8 mouse cellular contexts compared by ENCODE assay signal in the genomic region with DNA sequence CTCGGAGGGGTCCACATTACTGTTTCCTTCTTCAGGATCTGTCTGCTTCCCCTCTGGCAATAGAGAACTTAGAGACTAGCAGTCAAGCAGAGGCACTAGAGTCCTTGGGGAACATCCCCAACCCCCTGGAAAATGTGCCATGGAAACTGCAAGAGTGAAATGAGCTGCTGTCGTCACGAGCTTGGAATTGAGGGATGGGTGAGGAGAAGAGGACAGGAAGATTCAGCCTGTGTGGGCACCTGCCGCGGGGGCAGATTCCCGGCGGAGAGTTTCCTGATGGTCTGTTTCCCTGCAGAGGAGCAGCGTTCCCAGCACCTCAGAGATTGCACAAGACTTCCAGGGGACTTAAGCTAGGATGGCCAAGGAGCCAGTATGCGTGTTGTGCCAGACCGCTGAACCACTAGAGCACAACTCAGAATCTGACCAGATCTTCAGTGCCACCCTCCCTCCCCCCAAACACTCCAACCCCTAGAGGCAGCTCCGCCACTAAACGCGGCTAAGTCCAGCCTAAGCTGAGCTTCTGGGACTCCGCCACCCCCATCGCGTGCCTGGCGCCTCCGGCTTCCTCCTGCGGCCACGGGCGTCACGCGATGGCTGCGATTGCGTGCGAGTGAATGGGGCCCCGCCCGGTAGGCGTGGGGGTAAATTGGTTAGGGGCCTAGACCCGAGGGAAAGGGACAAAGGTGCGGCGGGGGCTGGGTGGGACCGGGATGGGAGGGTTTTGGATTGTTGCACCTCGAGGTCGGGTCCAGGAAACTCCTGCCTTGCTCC. TPM values are rescaled to one million over a fixed set of nuclear protein-coding genes. Genes with fewer than 3 reads are reported as not detected.
DNase-seq lines count a peak whose midpoint lies in the region; ATAC-seq lines count a peak whose summit lies in the region.

No protein-coding gene starts in this region.

- peak; percentile 25 for DNase-seq in layer of hippocampus, adult 11-12 months (ENCODE audit: low spot score)
- no peak for DNase-seq in layer of hippocampus, adult 9-10 months (ENCODE audit: low spot score)
- peak; percentile 74 for DNase-seq in forebrain, embryonic 11.5 days (ENCODE audit: low spot score)
- DNase-seq in heart, postnatal 10 days, result peak; percentile 62 to 72
- DNase-seq in kidney, postnatal 36 days, result peak; percentile 29 to 71
- peak; percentile 55 to 70 for DNase-seq in lung, adult 18-20 months
- DNase-seq in neural tube, embryonic 11.5 days (ENCODE audit: low spot score), result peak; percentile 61
- DNase-seq in testis, postnatal 10 days (ENCODE audit: low spot score), result peak; percentile 67

- no peaks in the 10 kb centered on the region for H3K4me1 ChIP-seq in forebrain, embryonic 11.5 days (replicated peaks; ENCODE audit: control insufficient read depth, insufficient read depth, low read length)
- 0 out of 2 replicates have a peak, but pooled peaks cover 3% of the 10 kb centered on the region for H3K4me1 ChIP-seq in neural tube, embryonic 11.5 days (ENCODE audit: control insufficient read depth, insufficient read depth, low read length)

- H3K9ac ChIP-seq in forebrain, embryonic 11.5 days (ENCODE audit: low read length), result peak overlapping the region; percentile 84
- H3K9ac ChIP-seq in neural tube, embryonic 11.5 days (ENCODE audit: low read length), result peak overlapping the region; percentile 79

- 4% methylated on average over 35 of the region's 35 CpGs for WGBS in forebrain, embryonic 11.5 days
- WGBS in neural tube, embryonic 11.5 days, result 5% methylated on average over 35 of the region's 35 CpGs

- H3K4me2 ChIP-seq in forebrain, embryonic 11.5 days (ENCODE audit: low read depth, low read length, severe bottlenecking), result peak overlapping the region; percentile 86
- peak overlapping the region; percentile 92 for H3K4me2 ChIP-seq in neural tube, embryonic 11.5 days (ENCODE audit: low read depth)

- ATAC-seq in forebrain, embryonic 11.5 days (replicated peaks; ENCODE audit: low FRiP score), result peak; percentile 85
- ATAC-seq in neural tube, embryonic 11.5 days (ENCODE audit: insufficient read depth, low FRiP score, low TSS enrichment), result peak; percentile 72

- H3K4me3 ChIP-seq in forebrain, embryonic 11.5 days (ENCODE audit: low read depth, low read length), result peak overlapping the region; percentile 44
- H3K4me3 ChIP-seq in neural tube, embryonic 11.5 days (ENCODE audit: low read depth, low read length), result peak overlapping the region; percentile 48

- H3K36me3 ChIP-seq in forebrain, embryonic 11.5 days (ENCODE audit: control insufficient read depth, insufficient read depth, low read length), result no peaks in the 10 kb centered on the region
- no peaks in the 10 kb centered on the region for H3K36me3 ChIP-seq in neural tube, embryonic 11.5 days (ENCODE audit: control insufficient read depth, insufficient read depth, low read length)

- intact Hi-C loops in heart, postnatal 10 days (cut with DNase I), result no loop called here

- no peaks in the 10 kb centered on the region for H3K9me3 ChIP-seq in forebrain, embryonic 11.5 days (ENCODE audit: control insufficient read depth, low read length)
- no peaks in the 10 kb centered on the region for H3K9me3 ChIP-seq in neural tube, embryonic 11.5 days (ENCODE audit: control insufficient read depth, low read length)

- H3K27me3 ChIP-seq in forebrain, embryonic 11.5 days (ENCODE audit: control insufficient read depth, insufficient read depth, low read length), result no peaks in the 10 kb centered on the region
- H3K27me3 ChIP-seq in neural tube, embryonic 11.5 days (ENCODE audit: control insufficient read depth, insufficient read depth, low read length), result no peaks in the 10 kb centered on the region

- no peak overlapping the region for H3K27ac ChIP-seq in forebrain, embryonic 11.5 days (ENCODE audit: low read depth, low read length)
- H3K27ac ChIP-seq in neural tube, embryonic 11.5 days (ENCODE audit: low read depth, low read length), result no peak overlapping the region

RNA-seq across cellular contexts. Expression of a gene that starts 32.5 kb away (rescaled TPM):
- polyA plus RNA-seq in forebrain, embryonic 11.5 days (2014; fragmentation: Nextera tagmentation; extraction: Ambion mirVana), result 1.1 and 1.8 TPM in 2 replicates
- 1 to 10 TPM in 1 of 2 experiments, under 1 TPM in 1; 0.98 to 1.6 TPM for total RNA-seq in heart, postnatal 10 days (2021)
- polyA plus RNA-seq in neural tube, embryonic 11.5 days (2014; fragmentation: Nextera tagmentation; extraction: Ambion mirVana), result 0.55 and 2.0 TPM in 2 replicates

RNA-seq across cellular contexts. Expression of a gene that starts 51.1 kb away (rescaled TPM):
- polyA plus RNA-seq in forebrain, embryonic 11.5 days (2014; fragmentation: Nextera tagmentation; extraction: Ambion mirVana), result 71.1 and 80.1 TPM in 2 replicates
- total RNA-seq in heart, postnatal 10 days (2021), result 10 to 100 TPM; 54.4 to 57.3 TPM
- polyA plus RNA-seq in neural tube, embryonic 11.5 days (2014; fragmentation: Nextera tagmentation; extraction: Ambion mirVana), result 88.4 and 98.9 TPM in 2 replicates

RNA-seq across cellular contexts. Expression of a gene that starts 57.7 kb away (rescaled TPM):
- 113 and 119 TPM in 2 replicates for polyA plus RNA-seq in forebrain, embryonic 11.5 days (2014; fragmentation: Nextera tagmentation; extraction: Ambion mirVana)
- 10 to 100 TPM; 54.5 to 54.8 TPM for total RNA-seq in heart, postnatal 10 days (2021)
- polyA plus RNA-seq in neural tube, embryonic 11.5 days (2014; fragmentation: Nextera tagmentation; extraction: Ambion mirVana), result 124 and 128 TPM in 2 replicates
